Mouse (Mus musculus) CH12.LX (cell line): ENCODE results near the gene Dgcr2. TPM values are rescaled to one million over a fixed set of nuclear protein-coding genes. Genes with fewer than 3 reads are reported as not detected.

Experiments used
- DNase-seq: peaks from one replicate; pipeline ENCODE4 v3.0.0-alpha.2; 2013; ENCODE audit errors: extremely low read depth
- H3K27ac ChIP-seq: 2 replicates; pipeline ENCODE4 v1.5.1; 2012; ENCODE audit warnings: low read depth, mild to moderate bottlenecking, control low read depth, moderate library complexity; ENCODE audit not compliant: insufficient read depth
- H3K27me3 ChIP-seq: replicated peaks from 2 replicates; pipeline ENCODE3; 2012; ENCODE audit warnings: inconsistent platforms
- H3K36me3 ChIP-seq, 2 experiments: replicated peaks in 1 of 2; 2 replicates each; pipeline versions ENCODE3 to v1.6.1; 2012; ENCODE audit warnings: inconsistent platforms in 1 of 2, low read length in 1 of 2, mild to moderate bottlenecking in 1 of 2, mixed read lengths in 1 of 2, moderate library complexity in 1 of 2; ENCODE audit not compliant: control insufficient read depth in 1 of 2, insufficient read depth in 1 of 2
- H3K4me1 ChIP-seq, 2 experiments: 2 replicates each; pipeline ENCODE4 v1.6.1; 2012; ENCODE audit warnings: inconsistent platforms in 1 of 2, moderate library complexity in 1 of 2; ENCODE audit not compliant: insufficient read depth in 2 of 2, control insufficient read depth in 1 of 2
- H3K4me2 ChIP-seq: 2 replicates; pipeline ENCODE4 v1.6.1; 2012; ENCODE audit warnings: low read depth, mild to moderate bottlenecking, control low read depth; ENCODE audit not compliant: poor library complexity, insufficient read depth, severe bottlenecking
- H3K4me3 ChIP-seq, 3 experiments: fragments of 150-350 bp in 1 of 3; sonication (generic) in 1 of 3; replicated peaks in 1 of 3; 2 replicates each; pipeline versions ENCODE3 to v1.5.1; 2011 to 2012; ENCODE audit warnings: low read depth in 2 of 3, low read length in 2 of 3, mild to moderate bottlenecking in 2 of 3, moderate library complexity in 2 of 3, control low read depth in 1 of 3, improper control_type of control experiment in 1 of 3, inconsistent platforms in 1 of 3, mixed read lengths in 1 of 3; ENCODE audit not compliant: poor library complexity in 1 of 3
- H3K79me2 ChIP-seq: replicated peaks from 2 replicates; pipeline ENCODE4 v1.6.1; 2012; ENCODE audit warnings: mild to moderate bottlenecking, moderate library complexity; ENCODE audit not compliant: control insufficient read depth, poor library complexity, insufficient read depth, severe bottlenecking; ENCODE audit errors: extremely low read depth
- H3K9ac ChIP-seq: 2 replicates; pipeline ENCODE4 v1.6.1; 2012; ENCODE audit warnings: low read depth, mild to moderate bottlenecking, control low read depth, moderate library complexity; ENCODE audit not compliant: insufficient read depth
- H3K9me3 ChIP-seq: replicated peaks from 2 replicates; pipeline ENCODE3; 2012; ENCODE audit warnings: low read length, inconsistent platforms, mixed read lengths
- CHD1 ChIP-seq: IDR thresholded peaks from 2 replicates; pipeline ENCODE4 v1.6.1; 2012; ENCODE audit warnings: low read depth, low read length, improper control_type of control experiment, inconsistent platforms
- CHD2 ChIP-seq: IDR thresholded peaks from 2 replicates; pipeline ENCODE4 v1.6.1; 2011; ENCODE audit warnings: low read length, improper control_type of control experiment
- CTCF ChIP-seq, 2 experiments: IDR thresholded peaks in 1 of 2; conservative IDR thresholded peaks in 1 of 2; 2 replicates each; pipeline ENCODE4 v1.5.1; 2011 to 2012; ENCODE audit warnings: low read depth in 2 of 2, low read length in 2 of 2, improper control_type of control experiment in 1 of 2, inconsistent platforms in 1 of 2, mild to moderate bottlenecking in 1 of 2, moderate library complexity in 1 of 2
- GABPA ChIP-seq: IDR thresholded peaks from 2 replicates; pipeline ENCODE4 v1.6.1; 2012; ENCODE audit warnings: low read depth, low read length, improper control_type of control experiment, inconsistent platforms; ENCODE audit not compliant: insufficient replicate concordance
- HCFC1 ChIP-seq: IDR thresholded peaks from 2 replicates; pipeline ENCODE4 v1.6.1; 2012; ENCODE audit warnings: low read depth, mild to moderate bottlenecking, inconsistent platforms, low read length, improper control_type of control experiment
- JUN ChIP-seq: IDR thresholded peaks from 2 replicates; pipeline ENCODE4 v1.6.1; 2011; ENCODE audit warnings: low read depth, mild to moderate bottlenecking, low read length, improper control_type of control experiment, moderate library complexity; ENCODE audit not compliant: insufficient read depth
- KAT2A ChIP-seq: IDR thresholded peaks from 2 replicates; pipeline ENCODE4 v1.6.1; 2012; ENCODE audit warnings: low read length, improper control_type of control experiment, inconsistent platforms; ENCODE audit not compliant: insufficient replicate concordance
- NRF1 ChIP-seq: IDR thresholded peaks from 2 replicates; pipeline ENCODE4 v1.6.1; 2014; ENCODE audit warnings: low read depth, mild to moderate bottlenecking, inconsistent platforms, low read length, improper control_type of control experiment, moderate library complexity
- PAX5 ChIP-seq: IDR thresholded peaks from 2 replicates; pipeline ENCODE4 v1.6.1; 2012; ENCODE audit warnings: low read length, inconsistent platforms, mixed read lengths
- POLR2A ChIP-seq: IDR thresholded peaks from 2 replicates; pipeline ENCODE4 v1.6.1; 2011; ENCODE audit warnings: low read depth, mild to moderate bottlenecking, improper control_type of control experiment, low read length
- RAD21 ChIP-seq: IDR thresholded peaks from 2 replicates; pipeline ENCODE4 v1.6.1; 2011; ENCODE audit warnings: low read depth, mild to moderate bottlenecking, low read length, improper control_type of control experiment, moderate library complexity
- RCOR1 ChIP-seq: conservative IDR thresholded peaks from 2 replicates; pipeline ENCODE4 v1.6.1; 2012; ENCODE audit warnings: low read depth, mild to moderate bottlenecking, inconsistent platforms, low read length, improper control_type of control experiment
- TBP ChIP-seq: conservative IDR thresholded peaks from 2 replicates; pipeline ENCODE4 v1.6.1; 2011; ENCODE audit warnings: low read depth, low read length, improper control_type of control experiment
- USF2 ChIP-seq: conservative IDR thresholded peaks from 2 replicates; pipeline ENCODE4 v1.6.1; 2011; ENCODE audit warnings: low read depth, low read length, improper control_type of control experiment
- ZC3H11A ChIP-seq: IDR thresholded peaks from 2 replicates; pipeline ENCODE4 v1.6.1; 2012; ENCODE audit warnings: low read depth, mild to moderate bottlenecking, inconsistent platforms, low read length, improper control_type of control experiment
- ZMIZ1 ChIP-seq: IDR thresholded peaks from 2 replicates; pipeline ENCODE4 v1.6.1; 2012; ENCODE audit warnings: low read depth, mild to moderate bottlenecking, inconsistent platforms, low read length, improper control_type of control experiment
- ZNF384 ChIP-seq: IDR thresholded peaks from 2 replicates; pipeline ENCODE4 v1.6.1; 2012; ENCODE audit warnings: low read depth, low read length, improper control_type of control experiment, inconsistent platforms
- dilution Hi-C: fragments of 300-500 bp; cut with MboI; formaldehyde crosslinking; loops from 2 replicates; pipeline ENCODE4 v1.14.3; 2020; ENCODE audit warnings: low sequenced_read_pairs; ENCODE audit not compliant: extremely low pct_unique_long_range_greater_than_20kb, extremely low pct_ligation_motif_present
- in situ Hi-C: fragments of 300-500 bp; cut with MboI; formaldehyde crosslinking; loops from 3 replicates; pipeline ENCODE4 v1.14.3; 2019; ENCODE audit warnings: low sequenced_read_pairs, low pct_ligation_motif_present, low pct_unique_long_range_greater_than_20kb, mixed read lengths
- polyA plus RNA-seq: library from polyadenylated mRNA; unstranded; fragments of >175 nt; gene quantifications from 2 replicates; pipeline ENCODE4 v1.2.1, GENCODE M21; 2012; ENCODE audit warnings: low read depth; ENCODE audit not compliant: insufficient read length
- total RNA-seq, 2 experiments: library from RNA; depleted of rRNA; stranded (reverse); fragments of 300-350 nt in 1 of 2; fragments of >200 nt in 1 of 2; gene quantifications; 2 replicates each; pipeline ENCODE4 v1.2.3; 2012 to 2014

The Dgcr2 gene
- total and polyA plus RNA-seq, 3 experiments, result 41.5 to 54.8 (median 48.0) TPM

GRCm38 (mm10) chr16:17832821-17833220 is 65.5 kb downstream of the Dgcr2 start, which contains the start of gene B830017H08Rik:
Gene B830017H08Rik (plus strand): TSS chr16:17833121.
- no peak within 1 kb of the TSS for H3K4me3 ChIP-seq
- dilution Hi-C loops, result no loop called here
- H3K27me3 ChIP-seq, result peaks cover 1% of the 10 kb centered on the region

GRCm38 (mm10) chr16:17831781-17832180 is 66.6 kb downstream of the Dgcr2 start:
- peaks cover 4% of the 10 kb centered on the region for H3K9me3 ChIP-seq
- H3K4me3 ChIP-seq, result no peak overlapping the region
- H3K4me2 ChIP-seq, result no peak overlapping the region
- DNase-seq, result no peak
- H3K27ac ChIP-seq, result no peak overlapping the region
- H3K9ac ChIP-seq, result no peak overlapping the region
- TF ChIP-seq PAX5 (no peak), NRF1 (0 out of 2 replicates have a peak, but pooled peaks have one; percentile 13), RAD21 (peak; percentile 13), CTCF (conservative IDR thresholded peaks at IDR 0.05 in 1 of 2, IDR thresholded peaks at IDR 0.05 in 1 of 2; ENCODE audit: low read depth in 2 of 2, low read length in 2 of 2) (peak in 1 of 2 experiments; percentile 39; a peak in 2 of 4 replicates)
- dilution Hi-C loops (no loop called here), in situ Hi-C loops (no loop called here)
- H3K36me3 ChIP-seq, result no peaks in the 10 kb centered on the region
- no peaks in the 10 kb centered on the region for H3K4me1 ChIP-seq
- H3K27me3 ChIP-seq, result peaks cover 4% of the 10 kb centered on the region
- H3K79me2 ChIP-seq, result no peaks in the 10 kb centered on the region

More at GRCm38 (mm10) chr16:17832821-17833220, 65.5 kb downstream of the Dgcr2 start, which contains the start of gene B830017H08Rik:
- Histone ChIP-seq H3K27ac (no peak within 1 kb of the TSS), H3K36me3 (peaks cover 0 to 6% of the 10 kb centered on the region in 2 experiments), H3K9me3 (peaks cover 4% of the 10 kb centered on the region), H3K9ac (no peak within 1 kb of the TSS), H3K4me2 (no peak within 1 kb of the TSS), H3K79me2 (no peaks in the 10 kb centered on the region), H3K4me1 (no peaks in the 10 kb centered on the region)
- in situ Hi-C loops, result no loop called here
- DNase-seq, result no peak
- TF ChIP-seq ZMIZ1 (no peak), KAT2A (no peak), GABPA (no peak), CHD1 (no peak), RCOR1 (no peak), JUN (no peak), ZC3H11A (no peak), CHD2 (no peak), USF2 (no peak), TBP (no peak), RAD21 (no peak), POLR2A (no peak), ZNF384 (no peak), HCFC1 (no peak), NRF1 (no peak)
